Mouse (Mus musculus) left cerebral cortex, adult 9 months (tissue): ENCODE data around the gene Smarca2.

ENCODE experiments used
- DNase-seq, 2 experiments: peaks; one replicate each; pipeline ENCODE4 v3.0.0; 2022; ENCODE audit warnings: low spot score in 2 of 2

The Smarca2 gene

DNA sequence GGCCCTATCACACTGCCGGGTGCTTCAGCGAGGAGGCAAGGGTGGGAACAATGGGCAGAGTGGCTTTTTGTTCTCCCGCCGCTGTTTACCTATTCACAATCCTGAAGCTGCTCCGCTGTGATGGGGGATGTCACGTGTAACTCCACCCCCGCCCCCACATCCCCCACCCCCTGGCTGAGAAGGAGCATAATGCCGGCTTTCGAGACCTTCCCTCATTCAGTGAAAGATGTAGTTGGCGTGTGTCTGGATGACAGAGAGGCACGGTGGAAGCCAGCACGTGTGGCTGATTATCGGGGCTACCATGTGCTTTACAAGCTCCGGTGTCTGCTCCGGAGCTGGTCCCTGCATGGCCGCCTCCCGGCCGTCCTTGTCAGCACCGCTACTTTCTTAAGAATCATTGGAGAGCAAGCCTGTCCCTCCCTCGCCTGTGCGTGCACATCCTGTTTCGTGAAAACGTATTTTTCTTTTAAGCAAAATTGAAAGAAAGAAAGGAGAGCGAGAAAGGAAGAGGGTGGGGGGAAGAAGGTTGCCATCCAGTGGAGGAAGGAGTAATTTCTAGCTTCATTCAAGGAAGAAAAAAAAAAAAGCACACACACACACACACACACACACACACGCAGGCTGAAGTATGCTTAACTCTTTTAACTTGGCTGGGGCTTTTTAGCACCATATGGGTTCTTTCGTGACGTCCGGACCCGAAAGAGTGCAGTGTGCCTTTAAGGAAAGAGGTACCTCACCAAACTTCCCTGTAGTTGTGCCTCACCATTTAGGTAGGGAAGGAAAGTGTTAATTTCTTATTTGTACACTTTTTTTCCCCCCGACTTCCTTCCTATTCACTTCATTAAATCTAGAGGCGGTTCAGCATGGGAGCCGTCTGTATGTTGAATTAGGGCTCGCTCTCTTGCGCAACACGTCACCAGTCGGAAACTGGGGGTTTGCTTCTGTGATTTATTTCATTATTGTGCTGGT, 143.0 kb downstream of the Smarca2 start:
- DNase-seq = peak; percentile 61 to 76

- DNase-seq = no peak
Measured at GRCm38 (mm10) chr19:26748676-26749075, 143.8 kb downstream of the Smarca2 start.

DNA sequence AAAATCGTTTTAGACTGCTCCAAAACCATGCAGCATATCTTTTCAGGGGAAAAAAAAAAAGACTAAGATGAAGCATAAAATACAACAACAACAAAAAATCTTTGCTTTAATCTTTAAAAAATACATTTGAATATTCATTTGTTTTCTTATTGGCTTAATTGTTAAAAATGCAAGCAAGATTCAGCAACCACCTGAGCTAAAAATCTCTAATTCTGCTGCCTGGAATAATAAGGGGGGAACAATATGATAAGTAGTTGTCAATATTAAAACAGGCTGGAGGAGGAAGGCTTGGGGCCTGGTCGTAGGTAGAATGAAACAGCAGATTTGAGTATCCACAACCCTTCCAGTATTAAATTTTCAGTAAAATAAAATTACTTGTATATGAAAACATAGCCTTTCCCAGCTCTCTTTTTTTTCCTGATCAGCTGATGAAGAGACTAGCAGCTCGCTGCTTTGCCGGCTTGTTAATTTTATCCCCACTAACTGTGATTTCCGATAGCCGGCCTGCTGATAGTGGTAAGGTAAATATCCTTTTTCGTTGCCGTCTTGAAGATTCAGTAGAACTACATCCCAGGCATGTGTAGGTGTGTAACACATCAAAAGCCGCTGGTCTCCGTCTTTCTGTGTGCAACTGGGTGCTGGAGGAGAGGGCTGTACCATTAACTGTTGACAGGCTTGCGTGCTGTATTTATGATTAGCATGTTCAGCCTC, 144.7 kb downstream of the Smarca2 start:
- DNase-seq = peak in 1 of 2 experiments; percentile 48

DNA sequence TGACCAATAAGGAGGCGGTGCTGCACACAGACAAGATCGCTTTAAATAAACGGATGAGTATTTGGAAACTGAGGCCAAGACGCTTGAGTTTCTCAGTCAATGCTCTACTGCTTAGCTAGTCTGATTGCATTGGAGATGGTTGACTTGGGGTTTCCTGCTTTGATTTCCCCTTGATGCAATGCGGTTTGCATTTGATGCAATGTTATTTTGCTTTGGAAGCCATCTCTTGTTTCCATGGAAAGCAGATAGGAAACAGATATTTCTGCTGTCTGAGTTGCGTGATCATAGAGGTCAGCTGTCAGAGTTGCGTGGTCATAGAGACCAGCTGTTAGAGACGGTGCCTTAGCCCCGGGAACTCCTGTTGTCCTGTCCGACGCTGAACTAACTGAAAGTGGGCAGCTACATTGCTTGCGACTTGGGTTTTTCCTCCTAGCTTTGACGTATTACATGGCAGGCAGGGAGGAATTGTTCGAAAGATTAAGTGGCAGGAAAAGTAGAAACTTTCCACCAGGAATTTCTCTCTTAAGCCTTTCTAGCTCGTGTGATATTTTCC, 147.8 kb downstream of the Smarca2 start:
- DNase-seq = no peak

- no peak for DNase-seq
Measured at GRCm38 (mm10) chr19:26753266-26753872, 148.5 kb downstream of the Smarca2 start.

- no peak for DNase-seq
Measured at GRCm38 (mm10) chr19:26754016-26754794, 149.4 kb downstream of the Smarca2 start.

GRCm38 (mm10) chr19:26755991-26756390, 151.1 kb downstream of the Smarca2 start:
- no peak for DNase-seq

- DNase-seq = no peak
Measured at GRCm38 (mm10) chr19:26756399-26756798, 151.5 kb downstream of the Smarca2 start.

DNA sequence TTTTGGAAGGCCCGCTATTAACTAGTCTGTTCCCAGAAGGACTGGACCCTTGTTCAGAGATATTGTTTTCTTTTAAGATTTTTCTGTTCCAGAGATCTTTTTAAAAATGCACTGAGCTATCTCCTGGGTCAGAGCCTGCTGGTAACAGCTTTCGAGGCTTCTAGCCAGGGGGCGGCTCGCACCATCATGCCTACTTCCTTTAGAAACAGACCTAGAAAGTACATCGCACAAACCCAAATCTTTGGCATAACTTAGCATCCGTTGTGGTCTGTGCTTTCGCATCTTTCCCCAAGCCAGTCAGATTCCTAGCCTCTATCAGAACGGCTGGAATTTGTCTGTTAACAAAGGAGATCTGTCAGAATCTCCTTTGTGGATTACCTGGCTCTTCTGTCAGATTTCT, 153.3 kb downstream of the Smarca2 start:
- no peak for DNase-seq

- DNase-seq = no peak
Measured at GRCm38 (mm10) chr19:26758620-26759019, 153.8 kb downstream of the Smarca2 start.

DNA sequence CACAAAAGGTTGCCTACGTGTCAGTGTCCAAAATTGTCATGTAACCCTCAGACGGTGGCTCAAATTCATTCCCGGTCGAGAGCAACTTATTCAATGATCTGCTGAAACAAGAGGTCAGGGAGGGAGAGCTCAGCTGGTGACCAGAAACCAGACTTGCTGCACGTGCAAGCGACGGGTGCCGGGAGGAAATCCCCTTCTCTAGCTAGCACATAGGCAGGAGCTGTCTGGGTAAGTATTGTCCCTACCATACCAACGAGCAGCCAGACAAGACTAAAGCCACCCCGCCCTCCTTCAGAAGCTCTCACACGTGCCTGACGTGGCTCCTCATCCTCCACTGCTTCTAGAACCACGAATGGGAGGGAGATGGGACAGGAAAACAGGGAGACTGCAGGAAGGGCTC, 154.4 kb downstream of the Smarca2 start:
- DNase-seq = no peak

DNA sequence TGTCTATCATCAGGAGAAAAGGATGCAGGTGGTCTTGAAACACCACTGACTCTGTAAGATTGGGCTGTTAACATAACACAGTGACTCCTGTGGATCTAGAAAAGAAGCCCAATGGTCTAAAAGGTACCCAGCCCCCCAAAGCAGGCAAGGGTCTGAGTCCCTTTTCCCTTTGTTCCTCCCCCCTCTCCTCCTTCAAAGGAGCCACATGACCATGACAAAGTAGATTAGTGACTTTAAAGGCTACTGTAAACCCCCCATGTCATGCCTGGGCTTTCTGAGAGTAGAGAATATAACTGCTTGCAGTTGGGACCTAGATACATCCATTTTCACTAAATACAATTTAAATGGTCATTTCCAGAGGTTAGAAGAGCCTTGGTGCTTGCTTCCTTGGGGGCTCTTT, 156.4 kb downstream of the Smarca2 start:
- DNase-seq = no peak

GRCm38 (mm10) chr19:26765483-26765882, 160.6 kb downstream of the Smarca2 start:
- DNase-seq = no peak

- DNase-seq = no peak
Measured at GRCm38 (mm10) chr19:26767454-26767853, 162.6 kb downstream of the Smarca2 start.

- no peak for DNase-seq
Measured at GRCm38 (mm10) chr19:26767941-26768340, 163.1 kb downstream of the Smarca2 start.

DNA sequence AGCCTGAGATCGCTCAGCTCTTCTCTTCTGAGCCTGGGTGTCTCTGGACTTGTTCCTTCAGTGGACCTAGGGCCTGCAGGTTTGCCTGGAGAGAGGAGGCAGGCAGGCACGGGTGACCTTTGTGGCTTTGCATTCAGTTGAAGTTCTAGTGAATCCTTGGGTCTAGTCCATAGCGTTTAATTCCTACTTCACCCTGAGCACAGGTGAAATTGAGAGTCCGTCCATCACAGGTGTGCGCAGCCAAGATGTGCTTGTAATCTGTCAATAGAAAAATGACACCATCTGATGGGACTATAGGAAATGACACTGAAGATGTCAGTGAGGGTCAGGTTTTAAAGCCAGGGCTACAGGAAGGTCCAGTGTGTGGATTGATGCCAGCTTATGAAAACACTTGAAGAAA, 164.0 kb downstream of the Smarca2 start:
- DNase-seq = no peak

- DNase-seq = no peak
Measured at GRCm38 (mm10) chr19:26769609-26770500, 165.0 kb downstream of the Smarca2 start.

- no peak for DNase-seq
Measured at GRCm38 (mm10) chr19:26770592-26770991, 165.7 kb downstream of the Smarca2 start.

- DNase-seq = no peak
Measured at GRCm38 (mm10) chr19:26772051-26772583, 167.3 kb downstream of the Smarca2 start.
